Mouse (Mus musculus) G1E-ER4 (cell line): Measurements from ENCODE around the gene Arg2. TPM values are rescaled to one million over a fixed set of nuclear protein-coding genes. Genes with fewer than 3 reads are reported as not detected.

Source experiments
- GATA1 ChIP-seq: IDR thresholded peaks from one replicate; pipeline ENCODE4 v1.8.0; 2012; ENCODE audit warnings: low read length, inconsistent platforms
- polyA plus RNA-seq: library from polyadenylated mRNA; stranded (reverse); fragments of >175 nt; gene quantifications from 2 replicates; pipeline ENCODE4 v1.2.3, GENCODE M21; 2012

Gene Arg2
- polyA plus RNA-seq, 1 experiment, result not detected

GRCm38 (mm10) chr12:79140811-79141210 is 10.2 kb downstream of the Arg2 start:
- no peak for TF ChIP-seq GATA1

DNA sequence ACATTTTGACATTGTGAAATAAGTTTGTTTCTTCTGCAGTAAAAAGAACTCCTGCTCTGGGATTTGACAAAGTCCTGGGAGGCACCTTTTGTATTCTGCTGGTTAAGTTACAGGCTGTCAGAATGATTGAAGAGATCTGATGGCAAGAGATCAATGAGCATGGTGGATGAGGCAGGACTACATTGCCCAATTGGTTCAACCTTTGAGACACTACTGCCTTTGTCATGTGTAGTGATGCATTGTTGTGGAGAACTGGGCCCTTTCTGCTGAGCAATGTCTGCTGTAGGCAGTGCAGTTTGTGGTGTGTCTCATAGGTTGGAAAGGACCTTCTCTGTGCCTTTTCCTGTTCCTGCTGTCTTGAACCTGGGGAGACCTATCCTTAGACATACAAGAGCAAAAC is 10.8 kb downstream of the Arg2 start:
- no peak for TF ChIP-seq GATA1

DNA sequence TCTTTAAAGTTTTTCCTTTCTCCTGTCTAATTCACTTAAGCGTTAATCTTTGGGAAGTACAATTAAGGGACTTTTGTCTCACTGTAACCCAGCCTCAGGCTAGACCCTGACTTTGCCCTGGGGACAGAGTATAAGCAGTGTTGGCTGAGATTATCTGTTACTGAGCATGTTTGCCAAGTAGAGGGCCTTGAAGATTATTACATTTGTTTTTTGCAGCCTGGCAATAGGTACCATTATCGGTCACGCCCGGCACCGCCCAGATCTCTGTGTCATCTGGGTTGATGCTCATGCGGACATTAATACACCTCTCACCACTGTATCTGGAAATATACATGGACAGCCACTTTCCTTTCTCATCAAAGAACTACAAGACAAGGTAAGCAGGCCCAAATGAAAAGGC is 19.1 kb downstream of the Arg2 start:
- TF ChIP-seq GATA1, result no peak

DNA sequence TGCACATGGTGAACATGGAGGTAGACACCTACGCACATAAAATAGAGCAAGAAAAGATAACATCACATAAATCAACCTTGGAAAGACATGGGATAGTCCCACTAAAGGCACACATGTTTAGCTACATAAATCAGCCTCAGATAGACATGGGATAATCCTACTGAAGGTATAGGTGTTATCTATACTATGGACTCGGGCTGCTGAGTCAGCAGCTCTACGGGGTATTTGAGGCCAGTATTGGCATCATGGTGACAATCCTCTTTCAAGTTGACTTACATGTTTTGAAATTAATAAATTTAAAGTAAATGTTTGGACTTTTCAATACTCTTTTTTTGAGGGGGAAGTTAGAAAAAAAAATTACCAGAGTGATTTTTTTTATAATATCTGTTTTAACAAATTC is 32.3 kb downstream of the Arg2 start:
- TF ChIP-seq GATA1, result no peak

DNA sequence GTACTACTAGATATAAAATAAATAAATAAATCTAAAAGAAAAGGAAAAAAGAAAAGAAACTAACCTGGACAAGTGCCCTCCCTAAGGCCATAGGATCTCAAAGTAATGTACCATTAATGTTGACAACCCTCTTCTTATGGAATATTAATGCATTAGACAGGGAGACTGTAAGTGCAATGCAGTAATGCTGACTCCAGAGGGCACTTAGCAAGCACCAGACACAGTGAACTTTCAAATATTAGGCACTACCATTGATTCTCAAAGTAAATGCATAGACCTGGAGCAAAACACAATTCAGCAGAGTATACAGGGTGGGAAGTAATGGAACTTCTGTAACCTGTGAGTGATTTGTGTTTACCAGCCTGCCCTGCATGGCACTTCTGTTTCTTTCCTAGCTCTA is 38.6 kb downstream of the Arg2 start:
- TF ChIP-seq GATA1, result no peak

- no peak for TF ChIP-seq GATA1
Measured at GRCm38 (mm10) chr12:79170421-79170820, 39.8 kb downstream of the Arg2 start.

DNA sequence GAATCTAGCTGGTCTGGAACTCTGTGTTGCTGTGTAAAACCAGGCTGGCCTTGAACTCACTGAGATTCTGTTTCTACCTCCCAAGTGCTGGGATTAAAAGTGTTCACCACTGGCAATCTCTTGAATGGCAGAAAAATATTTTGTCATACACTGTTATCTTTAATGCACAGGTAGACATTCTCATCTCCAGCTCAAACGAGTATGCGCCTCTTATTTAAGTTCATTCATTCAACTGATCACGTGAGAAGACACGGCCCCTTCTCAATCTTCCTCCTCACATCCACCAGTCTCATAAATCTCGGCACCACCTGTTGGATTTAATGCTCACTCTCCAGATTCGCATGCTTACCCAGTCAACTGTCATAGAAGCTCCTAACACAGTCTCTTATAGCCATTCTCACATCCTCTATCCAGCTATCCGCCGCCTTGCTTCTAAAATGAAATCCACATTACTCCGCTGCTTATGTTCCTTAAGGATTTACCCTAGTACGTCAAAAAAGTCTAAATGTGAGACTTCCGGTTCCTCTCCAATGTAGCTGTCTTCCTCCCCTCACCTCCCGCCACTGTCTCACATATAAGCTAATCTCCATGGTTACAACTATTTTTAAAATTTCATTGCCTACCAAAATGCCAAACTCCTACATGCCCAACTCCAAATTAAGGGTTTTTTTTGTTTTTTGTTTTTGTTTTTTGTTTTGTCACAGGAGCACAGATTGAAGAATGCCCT is 40.9 kb downstream of the Arg2 start:
- no peak for TF ChIP-seq GATA1

DNA sequence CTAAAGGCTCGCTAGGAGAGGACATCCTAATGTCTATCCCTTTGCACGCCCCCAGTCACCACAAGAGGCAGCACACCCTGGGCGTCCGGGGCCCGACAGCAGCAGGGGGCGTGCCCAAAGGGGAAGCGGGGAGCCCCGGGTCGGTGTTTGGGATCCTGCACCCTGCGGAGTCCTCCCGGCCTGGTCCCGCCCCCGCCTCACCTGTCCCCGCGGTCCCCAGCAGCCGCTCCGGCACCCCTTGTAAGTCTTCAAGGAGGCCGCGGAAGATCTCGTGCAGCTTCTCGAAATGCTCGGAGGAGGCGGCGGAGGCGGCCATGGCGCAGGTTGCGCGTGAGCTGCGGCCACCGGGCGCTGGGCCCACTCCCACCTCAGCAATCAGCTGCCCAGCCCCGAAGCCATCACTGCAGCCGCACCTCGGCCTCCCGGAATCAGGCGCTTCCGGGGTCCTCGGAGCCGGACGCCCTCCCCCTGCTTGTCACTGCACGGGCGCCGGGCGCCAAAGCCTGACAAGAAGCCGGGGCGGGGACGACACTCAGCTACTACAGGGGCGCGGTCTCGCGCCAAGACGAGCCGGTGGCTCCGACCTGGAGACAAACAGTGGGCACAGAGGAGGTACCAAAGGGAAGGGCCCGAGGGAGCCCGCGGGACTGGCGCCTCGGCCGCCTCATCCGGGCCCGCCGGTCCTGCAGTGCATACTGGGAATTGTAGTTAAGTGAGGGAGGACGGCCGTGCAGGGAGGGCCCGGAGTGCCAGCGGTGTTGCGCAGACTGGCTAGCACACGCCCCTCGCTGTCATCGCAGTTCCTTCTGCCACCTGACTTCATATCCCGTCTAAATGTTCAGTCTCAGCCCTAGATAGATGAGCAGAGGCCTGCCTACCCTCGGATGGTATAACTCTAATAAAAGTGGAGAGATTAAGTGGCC is 41.7 kb downstream of the Arg2 start, which contains the start of gene Vti1b:
TSS of gene Vti1b (minus strand) at position 649 of the 923 bp plus-strand sequence.
- TF ChIP-seq GATA1, result no peak

GRCm38 (mm10) chr12:79173721-79174120 is 43.1 kb downstream of the Arg2 start:
- TF ChIP-seq GATA1, result no peak

GRCm38 (mm10) chr12:79175998-79176397 is 45.4 kb downstream of the Arg2 start:
- no peak for TF ChIP-seq GATA1

DNA sequence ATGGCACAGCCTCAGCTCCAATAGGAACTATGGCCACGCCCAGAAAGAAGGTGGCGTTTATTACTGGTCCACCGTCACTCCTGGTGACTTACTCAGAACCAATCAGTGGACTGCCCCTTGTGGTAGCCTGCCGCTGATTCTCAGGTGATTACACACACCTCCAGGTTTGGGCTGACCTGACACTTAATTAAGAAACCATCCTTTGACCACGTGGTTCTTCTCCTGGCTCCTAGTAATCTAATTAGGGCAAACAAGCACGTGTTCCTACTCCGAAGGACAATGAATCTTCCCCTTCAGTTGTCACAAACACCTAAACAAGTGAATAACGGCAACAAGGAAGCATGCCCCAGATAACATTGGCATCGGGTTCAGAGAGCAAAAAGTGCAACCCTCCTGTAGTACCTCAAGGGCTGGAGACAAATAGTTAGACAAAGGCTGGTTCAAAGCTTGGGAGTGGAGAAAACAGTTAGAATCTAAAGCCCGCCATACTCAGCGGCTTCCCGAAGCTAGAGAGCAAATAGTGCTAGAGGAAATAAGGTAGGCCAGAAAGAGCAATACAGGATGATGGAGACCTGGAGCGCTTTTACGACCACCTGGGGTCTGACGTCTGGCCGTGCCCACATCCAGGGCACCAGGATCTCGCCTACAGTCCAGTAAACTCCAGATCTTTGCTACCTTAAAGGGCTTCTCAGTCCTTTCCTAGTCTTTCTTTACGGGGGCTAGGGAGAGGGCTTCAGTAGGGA is 60.5 kb downstream of the Arg2 start:
- TF ChIP-seq GATA1, result no peak

DNA sequence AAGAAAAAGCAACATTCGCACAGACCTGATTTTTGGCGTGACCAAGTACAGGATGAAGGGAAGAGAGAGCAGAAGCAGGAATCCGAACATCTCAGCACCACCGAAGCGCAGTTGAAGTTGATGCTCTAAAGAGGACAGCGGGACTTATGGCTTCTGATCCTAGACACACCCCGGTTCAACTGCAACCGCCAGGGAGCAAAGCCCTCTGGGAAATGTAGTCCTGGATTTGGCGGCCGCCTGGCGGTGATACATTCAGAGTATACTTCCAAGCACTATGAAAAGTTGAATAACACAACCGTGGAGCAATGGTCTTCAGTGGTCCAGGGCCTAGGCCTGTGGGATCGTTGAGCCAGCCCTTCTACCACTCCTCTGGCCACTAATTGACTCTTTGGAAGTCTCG is 61.1 kb downstream of the Arg2 start:
- TF ChIP-seq GATA1, result no peak

GRCm38 (mm10) chr12:79192193-79192592 is 61.6 kb downstream of the Arg2 start, which contains the start of gene Rdh11:
Gene Rdh11 (minus strand): TSS chr12:79192293.
- TF ChIP-seq GATA1, result no peak

- no peak for TF ChIP-seq GATA1
Measured at GRCm38 (mm10) chr12:79193441-79193840, 62.9 kb downstream of the Arg2 start.

GRCm38 (mm10) chr12:79197105-79197504 is 66.5 kb downstream of the Arg2 start:
- TF ChIP-seq GATA1, result no peak

GRCm38 (mm10) chr12:79201882-79202281 is 71.3 kb downstream of the Arg2 start:
- no peak for TF ChIP-seq GATA1

Other genes with a start within 250 kb of the Arg2 start
- not detected in 2 replicates for gene Plek2, start 223.8 kb upstream of the Arg2 start, polyA plus RNA-seq
- 5.3 and 6.1 TPM in 2 replicates for gene Tmem229b, start 123.2 kb upstream of the Arg2 start, polyA plus RNA-seq
- gene Plekhh1, start 101.6 kb upstream of the Arg2 start, polyA plus RNA-seq, result not detected in 2 replicates
- 10.3 and 14.1 TPM in 2 replicates for gene Pigh, start 41.1 kb upstream of the Arg2 start, polyA plus RNA-seq
- gene Vti1b, start 41.9 kb downstream of the Arg2 start, polyA plus RNA-seq, result 51.5 and 73.3 TPM in 2 replicates
- 1.6 and 2.1 TPM in 2 replicates for gene Rdh11, start 61.5 kb downstream of the Arg2 start, polyA plus RNA-seq
- not detected in 2 replicates for gene Rdh12, start 78.1 kb downstream of the Arg2 start, polyA plus RNA-seq
- gene Zfyve26, start 165.5 kb downstream of the Arg2 start, polyA plus RNA-seq, result 4.6 and 9.0 TPM in 2 replicates
- 0.42 and 0.51 TPM in 2 replicates for gene Rad51b, start 166.5 kb downstream of the Arg2 start, polyA plus RNA-seq